Mouse (Mus musculus) forebrain, embryonic 10.5 days (tissue): Measurements from ENCODE around the gene Sart1. TPM values are rescaled to one million over a fixed set of nuclear protein-coding genes. Genes with fewer than 3 reads are reported as not detected.

Experiments used
- DNase-seq: peaks from one replicate; pipeline ENCODE4 v3.0.0-alpha.2; 2017; ENCODE audit warnings: low spot score; ENCODE audit errors: extremely low spot score
- H3K27ac ChIP-seq: fragments of 300-500 bp; sonication (generic); 2 replicates; pipeline ENCODE4 v1.5.1; 2016; ENCODE audit warnings: mild to moderate bottlenecking
- H3K27me3 ChIP-seq: fragments of 300-500 bp; sonication (generic); 2 replicates; pipeline ENCODE4 v1.6.1; 2016; ENCODE audit warnings: mild to moderate bottlenecking; ENCODE audit not compliant: poor library complexity, severe bottlenecking
- H3K36me3 ChIP-seq: fragments of 300-500 bp; sonication (generic); replicated peaks from 2 replicates; pipeline ENCODE4 v1.6.1; 2016; ENCODE audit warnings: mild to moderate bottlenecking, moderate library complexity
- H3K4me1 ChIP-seq: fragments of 300-500 bp; sonication (generic); 2 replicates; pipeline ENCODE4 v1.6.1; 2016
- H3K4me3 ChIP-seq: fragments of 300-500 bp; sonication (generic); 2 replicates; pipeline ENCODE4 v1.5.1; 2016; ENCODE audit warnings: mild to moderate bottlenecking, moderate library complexity
- H3K9me3 ChIP-seq: fragments of 300-500 bp; sonication (generic); 2 replicates; pipeline ENCODE4 v1.6.1; 2016; ENCODE audit warnings: mild to moderate bottlenecking, moderate library complexity
- WGBS: fragments of 180-500 bp; shearing (Covaris S2); methylation state at CpG from one replicate; pipeline ENCODE4 v1.1.7; 2016; 5-methylcytosine and 5-hydroxymethylcytosine counted together
- polyA plus RNA-seq: library from polyadenylated mRNA; unstranded; fragments of >200 nt; fragmentation: Nextera tagmentation; extraction: Ambion mirVana; gene quantifications from 2 replicates; pipeline ENCODE4 v1.2.1, GENCODE M21; 2016

Gene Sart1
- polyA plus RNA-seq, 1 experiment from 2014 or later: 96.6 TPM

GRCm38 (mm10) chr19:5424092-5424781 lies 35.7 kb upstream of the Sart1 start:
- Histone ChIP-seq H3K27ac (peak overlapping the region; percentile 97), H3K4me3 (peak overlapping the region; percentile 86), H3K9me3 (no peaks in the 10 kb centered on the region), H3K36me3 (peaks cover 72% of the 10 kb centered on the region), H3K27me3 (no peaks in the 10 kb centered on the region), H3K4me1 (peaks cover 46% of the 10 kb centered on the region)
- no peak for DNase-seq
- WGBS: under 1% methylated on average over 48 of the region's 48 CpGs

GRCm38 (mm10) chr19:5423561-5423960 lies 35.1 kb upstream of the Sart1 start:
- WGBS: 71% methylated on average over 12 of the region's 12 CpGs
- Histone ChIP-seq H3K4me3 (peak overlapping the region; percentile 86), H3K4me1 (peaks cover 46% of the 10 kb centered on the region), H3K27me3 (no peaks in the 10 kb centered on the region), H3K36me3 (peaks cover 68% of the 10 kb centered on the region), H3K27ac (peak overlapping the region; percentile 97), H3K9me3 (no peaks in the 10 kb centered on the region)
- DNase-seq: no peak

DNA sequence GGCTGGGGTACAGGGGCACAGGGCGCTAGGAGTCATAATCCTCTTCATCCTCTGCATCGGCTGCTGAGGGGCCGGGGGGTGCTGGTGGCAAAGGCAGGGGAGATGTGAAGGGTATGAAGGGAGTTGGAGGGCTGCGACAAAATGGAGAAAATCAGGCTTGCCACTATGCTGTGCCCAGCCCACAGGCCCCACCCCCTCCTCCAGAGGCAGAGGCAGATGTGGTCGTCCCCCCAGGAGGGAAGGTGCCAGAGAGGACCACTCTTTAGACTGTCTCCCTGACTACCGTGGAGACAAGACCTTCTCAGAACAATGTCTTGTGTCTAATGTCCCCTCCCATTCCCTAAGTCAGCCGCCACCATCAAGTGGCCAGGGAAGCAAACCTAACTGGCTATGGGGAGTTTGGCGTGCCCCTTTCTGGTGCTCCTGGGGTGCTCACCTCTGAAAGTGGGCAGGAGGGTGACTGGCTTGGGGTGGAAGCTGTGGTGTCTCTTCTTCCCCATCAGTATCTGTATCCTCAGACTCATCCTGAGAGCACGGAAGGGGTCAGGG lies 34.5 kb upstream of the Sart1 start:
- Histone ChIP-seq H3K27me3 (no peaks in the 10 kb centered on the region), H3K9me3 (no peaks in the 10 kb centered on the region), H3K4me1 (peaks cover 44% of the 10 kb centered on the region), H3K36me3 (peaks cover 67% of the 10 kb centered on the region), H3K27ac (no peak overlapping the region), H3K4me3 (peak overlapping the region; percentile 86; the same call in 1 of the 2 replicates)
- 81% methylated on average over 9 of the region's 9 CpGs for WGBS
- DNase-seq: no peak

- no peaks in the 10 kb centered on the region for H3K9me3 ChIP-seq
- no peaks in the 10 kb centered on the region for H3K27me3 ChIP-seq
- WGBS: 89% methylated on average over 10 of the region's 10 CpGs
- H3K27ac ChIP-seq: no peak overlapping the region
- peak overlapping the region; percentile 14; the same call in 1 of the 2 replicates for H3K4me3 ChIP-seq
- no peak for DNase-seq
- peaks cover 42% of the 10 kb centered on the region for H3K4me1 ChIP-seq
- peaks cover 67% of the 10 kb centered on the region for H3K36me3 ChIP-seq
Observed at GRCm38 (mm10) chr19:5422267-5422666, 33.8 kb upstream of the Sart1 start.

DNA sequence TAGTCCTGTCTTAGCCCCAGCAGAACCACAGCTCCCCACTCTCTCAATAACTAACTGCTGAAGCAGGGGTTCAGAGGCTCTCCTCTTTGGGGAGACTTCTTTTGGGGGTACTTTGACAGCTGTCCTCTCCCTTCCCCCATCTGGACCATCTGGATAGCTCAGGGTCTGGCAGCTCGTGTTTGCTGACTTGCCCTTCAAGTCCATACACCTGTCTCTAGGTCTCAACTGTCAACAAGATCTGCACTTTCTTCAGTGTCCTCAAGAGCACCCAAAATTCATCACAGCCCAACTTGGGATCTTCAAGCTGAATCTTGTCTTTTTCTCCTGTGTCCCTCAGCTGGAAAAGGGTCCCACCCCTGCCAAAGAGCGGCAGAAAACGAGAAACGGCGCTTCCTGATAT lies 33.3 kb upstream of the Sart1 start:
- H3K4me3 ChIP-seq: no peak overlapping the region
- 93% methylated on average over 5 of the region's 5 CpGs for WGBS
- H3K27ac ChIP-seq: no peak overlapping the region
- no peaks in the 10 kb centered on the region for H3K27me3 ChIP-seq
- peaks cover 40% of the 10 kb centered on the region for H3K4me1 ChIP-seq
- no peak for DNase-seq
- peaks cover 65% of the 10 kb centered on the region for H3K36me3 ChIP-seq
- H3K9me3 ChIP-seq: no peaks in the 10 kb centered on the region

DNA sequence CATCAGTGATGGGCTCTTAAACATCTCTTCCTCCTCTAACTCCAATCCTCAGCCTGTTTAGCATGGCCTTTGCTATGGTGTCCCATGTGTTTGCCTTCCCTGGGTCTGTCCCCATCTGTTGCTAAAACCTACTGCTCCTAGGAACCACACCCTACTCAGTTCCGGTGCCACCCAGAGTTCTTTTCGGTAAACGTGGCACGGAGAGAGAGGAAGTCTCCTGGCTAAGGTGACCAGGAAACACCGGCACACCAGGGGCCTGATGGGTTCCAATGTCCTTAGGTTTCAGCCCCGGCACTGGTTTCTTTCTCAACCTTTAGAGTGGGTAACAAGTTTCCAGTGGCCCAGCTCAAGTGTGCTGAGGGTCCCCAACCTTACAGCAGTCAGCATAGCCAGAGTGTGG lies 32.1 kb upstream of the Sart1 start:
- Histone ChIP-seq H3K9me3 (no peaks in the 10 kb centered on the region), H3K27ac (no peak overlapping the region), H3K4me3 (no peak overlapping the region), H3K27me3 (no peaks in the 10 kb centered on the region), H3K36me3 (peaks cover 55% of the 10 kb centered on the region), H3K4me1 (peaks cover 28% of the 10 kb centered on the region)
- DNase-seq: no peak
- 94% methylated on average over 6 of the region's 6 CpGs for whole genome bisulfite sequencing

GRCm38 (mm10) chr19:5419630-5420029 lies 31.1 kb upstream of the Sart1 start:
- Histone ChIP-seq H3K4me1 (peaks cover 24% of the 10 kb centered on the region), H3K27ac (no peak overlapping the region), H3K27me3 (no peaks in the 10 kb centered on the region), H3K4me3 (no peak overlapping the region), H3K9me3 (no peaks in the 10 kb centered on the region), H3K36me3 (peaks cover 55% of the 10 kb centered on the region)
- no peak for DNase-seq
- 89% methylated on average over 9 of the region's 9 CpGs for WGBS

DNA sequence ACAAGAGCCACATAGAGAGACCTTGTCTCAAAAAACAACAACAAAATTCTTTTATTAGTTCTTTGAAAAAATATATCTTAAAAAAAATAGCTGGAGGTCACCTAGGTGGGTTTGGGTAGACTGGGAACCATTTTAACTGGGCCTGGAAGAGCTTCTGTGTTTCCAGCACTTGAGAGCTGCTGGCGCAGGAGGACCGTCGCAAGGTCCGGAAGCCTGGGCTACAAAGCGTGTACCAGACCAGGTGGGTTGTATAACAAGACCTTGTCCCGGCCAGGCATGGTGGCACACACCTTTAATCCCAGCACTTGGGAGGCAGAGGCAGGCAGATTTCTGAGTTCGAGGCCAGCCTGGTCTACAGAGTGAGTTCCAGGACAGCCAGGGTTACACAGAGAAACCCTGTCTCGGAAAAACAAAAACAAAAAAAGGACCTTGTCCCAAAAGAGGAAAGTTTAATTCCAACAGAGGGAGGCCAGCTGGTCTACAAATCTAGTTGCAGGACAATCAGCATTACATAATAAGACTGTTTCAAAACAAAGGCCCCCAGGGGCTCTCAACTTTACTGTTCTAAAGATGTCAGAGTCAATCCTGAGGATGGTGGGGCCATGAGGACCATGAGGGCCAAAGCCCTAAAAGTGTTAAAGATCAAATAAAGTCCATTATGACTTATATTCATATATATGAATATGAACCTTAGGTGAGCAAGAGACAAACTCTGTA lies 30.4 kb upstream of the Sart1 start:
- H3K4me3 ChIP-seq: no peak overlapping the region
- no peaks in the 10 kb centered on the region for H3K9me3 ChIP-seq
- 96% methylated on average over 8 of the region's 8 CpGs for WGBS
- peaks cover 20% of the 10 kb centered on the region for H3K4me1 ChIP-seq
- no peaks in the 10 kb centered on the region for H3K27me3 ChIP-seq
- H3K36me3 ChIP-seq: peaks cover 55% of the 10 kb centered on the region
- H3K27ac ChIP-seq: no peak overlapping the region
- DNase-seq: no peak

- WGBS: 71% methylated on average over 2 of the region's 2 CpGs
- Histone ChIP-seq H3K4me1 (peaks cover 3% of the 10 kb centered on the region; the same call in 1 of the 2 replicates), H3K27me3 (no peaks in the 10 kb centered on the region), H3K9me3 (no peaks in the 10 kb centered on the region), H3K27ac (no peak overlapping the region), H3K36me3 (peaks cover 15% of the 10 kb centered on the region), H3K4me3 (no peak overlapping the region)
- DNase-seq: no peak
Observed at GRCm38 (mm10) chr19:5414534-5414957, 26.0 kb upstream of the Sart1 start.

GRCm38 (mm10) chr19:5413840-5414239 lies 25.3 kb upstream of the Sart1 start:
- H3K27ac ChIP-seq: no peak overlapping the region
- H3K9me3 ChIP-seq: no peaks in the 10 kb centered on the region
- H3K27me3 ChIP-seq: no peaks in the 10 kb centered on the region
- WGBS: 82% methylated on average over 4 of the region's 4 CpGs
- H3K4me1 ChIP-seq: peaks cover 3% of the 10 kb centered on the region; the same call in 1 of the 2 replicates
- H3K36me3 ChIP-seq: peaks cover 13% of the 10 kb centered on the region
- H3K4me3 ChIP-seq: peak overlapping the region; percentile 12; the same call in 1 of the 2 replicates
- DNase-seq: no peak

DNA sequence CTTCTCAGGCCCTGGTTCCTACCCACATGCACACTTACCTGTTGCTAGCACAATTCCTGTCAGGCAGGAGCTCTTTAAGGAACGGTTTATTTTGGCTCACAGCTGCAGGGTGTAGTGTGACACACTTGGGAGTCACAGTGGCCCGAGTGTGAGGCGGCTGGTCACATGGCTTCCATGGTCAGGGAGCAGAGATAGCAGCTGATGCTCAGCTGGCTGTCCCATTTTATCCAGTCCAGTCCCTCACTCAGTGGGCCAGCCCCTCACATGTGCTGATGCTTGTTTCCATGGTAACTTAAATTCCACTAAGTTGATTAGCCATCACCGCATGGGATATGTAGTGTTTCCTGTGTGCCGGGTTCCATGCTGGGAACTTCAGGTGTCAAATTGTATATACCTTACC lies 23.5 kb upstream of the Sart1 start:
- Histone ChIP-seq H3K27ac (no peak overlapping the region), H3K4me3 (no peak overlapping the region), H3K9me3 (no peaks in the 10 kb centered on the region), H3K27me3 (no peaks in the 10 kb centered on the region), H3K36me3 (no peaks in the 10 kb centered on the region; the same call in 1 of the 2 replicates), H3K4me1 (peaks cover 15% of the 10 kb centered on the region)
- no peak for DNase-seq
- 78% methylated on average over 5 of the region's 5 CpGs for WGBS

- Histone ChIP-seq H3K4me1 (peaks cover 20% of the 10 kb centered on the region), H3K9me3 (no peaks in the 10 kb centered on the region), H3K4me3 (no peak overlapping the region), H3K27ac (no peak overlapping the region), H3K36me3 (no peaks in the 10 kb centered on the region), H3K27me3 (no peaks in the 10 kb centered on the region)
- no peak for DNase-seq
- WGBS: 83% methylated on average over 5 of the region's 5 CpGs
Observed at GRCm38 (mm10) chr19:5410641-5411040, 22.1 kb upstream of the Sart1 start.

- Histone ChIP-seq H3K9me3 (no peaks in the 10 kb centered on the region), H3K4me3 (no peak overlapping the region), H3K36me3 (no peaks in the 10 kb centered on the region), H3K27ac (no peak overlapping the region), H3K4me1 (peaks cover 21% of the 10 kb centered on the region), H3K27me3 (no peaks in the 10 kb centered on the region)
- WGBS: 74% methylated on average over 5 of the region's 5 CpGs
- DNase-seq: no peak
Observed at GRCm38 (mm10) chr19:5409068-5409467, 20.6 kb upstream of the Sart1 start.
